Mouse (Mus musculus) E14TG2a.4 (cell line): ENCODE data around the gene Exosc6.

Source experiments
- CTCF ChIP-seq: conservative IDR thresholded peaks from 2 replicates; pipeline ENCODE4 v1.5.1; 2014; ENCODE audit warnings: low read length
- NANOG ChIP-seq: IDR thresholded peaks from 2 replicates; pipeline ENCODE4 v1.6.1; 2014; ENCODE audit warnings: borderline replicate concordance, low read length, mixed read lengths
- POU5F1 ChIP-seq: IDR thresholded peaks from 2 replicates; pipeline ENCODE4 v1.6.1; 2014; ENCODE audit warnings: low read length, borderline replicate concordance

DNA sequence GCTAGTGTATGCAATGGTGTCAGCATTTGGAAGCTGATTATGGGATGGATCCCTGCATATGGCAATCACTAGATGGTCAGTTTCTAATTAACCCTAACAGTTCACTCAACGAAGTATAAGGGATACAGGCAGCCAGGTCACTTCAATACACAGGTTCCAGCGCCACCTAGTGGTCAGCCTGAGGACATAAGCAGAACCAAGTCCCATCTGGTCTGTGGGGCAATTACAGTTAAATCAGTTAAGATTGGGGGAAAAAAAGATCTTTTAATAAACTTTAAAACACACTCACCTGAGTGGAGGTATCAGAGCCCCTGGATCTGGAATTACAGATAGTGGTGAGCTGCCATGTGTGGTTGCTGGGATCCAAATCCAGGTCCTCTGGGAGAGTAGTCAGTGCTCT is 34.0 kb downstream of the Exosc6 start:
- TF ChIP-seq CTCF (peak; percentile 77), NANOG (no peak), POU5F1 (no peak)
